Mouse (Mus musculus) thymus, adult 18-20 months (tissue): Measurements from ENCODE around the gene Aoc2.

Experiments used
- DNase-seq, 2 experiments: peaks; one replicate each; pipeline ENCODE4 v3.0.0; 2022; ENCODE audit warnings: mixed read lengths in 2 of 2

Gene Aoc2

GRCm38 (mm10) chr11:101324763-101325162 is at the start of gene Aoc2:
Gene Aoc2 (plus strand): TSS chr11:101325063.
- no peak for DNase-seq

GRCm38 (mm10) chr11:101275309-101275708 is 49.6 kb upstream of the Aoc2 start:
- no peak for DNase-seq

DNA sequence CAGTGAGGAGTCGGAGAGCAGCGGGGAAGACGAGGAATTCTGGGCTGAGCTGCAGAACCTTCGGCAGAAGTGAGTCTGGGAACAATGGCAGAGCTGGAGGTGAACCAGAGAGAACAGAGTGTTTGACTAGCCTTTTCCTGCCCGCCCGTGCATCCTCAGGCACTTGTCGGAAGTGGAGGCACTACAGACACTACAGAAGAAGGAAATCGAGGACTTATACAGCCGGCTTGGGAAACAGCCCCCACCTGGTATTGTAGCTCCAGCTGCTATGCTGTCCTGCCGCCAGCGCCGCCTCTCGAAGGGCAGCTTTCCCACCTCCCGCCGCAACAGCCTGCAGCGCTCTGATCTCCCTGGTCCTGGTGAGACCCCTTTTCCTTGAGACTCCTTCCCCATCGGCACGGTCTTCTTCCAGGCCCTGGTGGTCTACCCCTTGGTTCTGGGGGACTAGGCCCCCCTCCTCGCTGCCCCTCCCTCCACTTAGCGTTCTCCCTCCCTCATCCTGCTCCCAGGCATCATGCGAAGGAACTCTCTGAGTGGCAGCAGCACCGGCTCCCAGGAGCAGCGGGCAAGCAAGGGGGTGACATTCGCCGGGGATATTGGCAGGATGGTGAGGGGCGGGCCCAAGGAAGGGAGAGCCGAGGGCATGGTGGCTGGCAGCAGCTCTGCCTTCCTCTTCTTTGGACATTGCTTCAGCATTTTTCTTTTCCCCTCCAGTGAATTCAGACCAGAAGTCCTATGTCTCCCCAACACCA is 48.4 kb upstream of the Aoc2 start:
- DNase-seq = no peak

DNA sequence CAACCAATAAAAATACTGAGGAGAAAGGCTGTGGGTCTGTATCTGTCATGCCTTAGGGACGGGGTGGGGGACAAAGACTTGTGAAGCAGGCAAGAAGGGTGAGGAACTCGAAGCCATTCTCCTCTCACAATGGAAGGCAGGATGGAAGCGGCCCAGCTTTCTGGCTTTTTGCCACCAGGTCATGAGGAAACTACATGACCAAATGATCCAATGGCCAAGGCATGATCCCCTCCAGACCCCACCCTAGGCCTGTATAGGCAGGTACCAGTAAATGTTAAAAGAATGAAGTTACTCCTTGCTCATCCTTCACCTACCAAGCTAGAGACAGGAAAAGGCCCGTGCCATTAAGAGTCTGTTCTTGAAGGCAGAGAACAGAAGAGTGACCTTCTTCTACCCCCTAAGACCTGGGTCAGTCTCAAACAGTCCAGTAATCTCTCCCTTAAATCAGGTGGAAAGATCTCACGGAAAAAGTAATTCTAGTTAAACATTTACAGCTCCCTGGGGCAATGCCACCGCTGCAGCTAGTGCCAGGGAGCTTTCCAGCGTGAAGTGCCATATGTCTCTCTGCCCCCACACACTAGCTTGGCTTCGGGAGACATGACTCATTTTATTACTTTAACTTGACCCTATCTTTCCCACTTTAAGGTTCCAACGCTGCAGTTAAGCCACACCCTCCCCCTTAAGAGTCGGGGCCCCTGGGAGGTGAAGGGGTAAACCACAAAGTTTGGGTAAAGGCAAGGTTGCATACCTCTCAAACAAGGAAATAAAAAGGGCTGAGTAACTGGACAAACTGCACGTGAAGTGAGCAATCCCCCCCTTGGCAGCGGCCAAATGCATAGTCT is 47.3 kb upstream of the Aoc2 start:
- no peak for DNase-seq

DNA sequence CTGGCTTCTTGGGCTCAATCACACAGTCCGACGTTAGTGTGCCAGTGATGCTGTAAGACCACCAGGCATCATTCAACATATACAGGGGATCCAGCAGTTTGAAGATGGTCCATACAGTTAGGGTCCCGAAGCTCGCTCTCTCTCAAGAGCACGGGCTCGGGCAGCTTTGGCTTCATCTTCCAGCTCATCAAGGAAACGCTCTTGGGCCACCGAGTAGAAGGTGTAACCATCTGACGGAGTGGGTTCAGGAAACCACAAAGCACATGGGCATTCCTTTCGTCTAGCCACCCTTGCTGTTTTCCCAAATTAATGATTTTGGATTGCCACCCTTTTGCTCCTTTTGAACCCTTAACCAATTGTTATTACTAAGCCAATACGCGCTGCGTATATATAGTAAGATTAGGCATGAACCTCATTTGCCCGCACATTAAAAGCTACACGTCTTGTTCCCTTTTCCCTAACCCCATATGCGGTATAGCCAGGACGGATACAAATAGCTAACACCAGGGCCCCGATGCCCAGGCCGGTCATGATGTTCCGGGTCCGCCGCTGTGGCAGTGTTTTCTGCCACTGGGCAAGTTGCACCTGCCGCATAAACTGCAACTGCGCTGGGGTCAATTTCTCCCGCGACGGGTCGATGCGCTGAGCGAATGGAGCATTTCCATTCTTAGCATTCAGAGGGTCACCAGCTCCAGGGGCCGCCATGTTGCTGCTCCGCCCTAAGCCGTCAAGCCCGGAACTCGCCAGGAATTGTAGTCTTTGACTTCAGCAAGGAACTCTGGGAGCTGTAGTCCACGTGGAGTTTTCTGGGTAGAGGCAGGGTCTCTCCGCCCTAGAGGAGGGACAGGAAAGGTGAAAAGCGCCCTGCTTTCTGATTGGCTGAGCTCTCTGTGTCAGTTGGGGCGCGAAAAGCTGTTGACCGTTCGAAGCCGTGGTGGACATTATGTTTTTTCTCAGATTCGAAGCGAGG is 46.4 kb upstream of the Aoc2 start, which contains the start of the genes Cntd1 and Coa3:
Gene Cntd1, plus strand, starts transcription at position 790 of the 970 bp plus-strand sequence.
Gene Coa3, minus strand, starts transcription at position 892 of the 970 bp plus-strand sequence.
- peak; percentile 70 to 85 for DNase-seq

DNA sequence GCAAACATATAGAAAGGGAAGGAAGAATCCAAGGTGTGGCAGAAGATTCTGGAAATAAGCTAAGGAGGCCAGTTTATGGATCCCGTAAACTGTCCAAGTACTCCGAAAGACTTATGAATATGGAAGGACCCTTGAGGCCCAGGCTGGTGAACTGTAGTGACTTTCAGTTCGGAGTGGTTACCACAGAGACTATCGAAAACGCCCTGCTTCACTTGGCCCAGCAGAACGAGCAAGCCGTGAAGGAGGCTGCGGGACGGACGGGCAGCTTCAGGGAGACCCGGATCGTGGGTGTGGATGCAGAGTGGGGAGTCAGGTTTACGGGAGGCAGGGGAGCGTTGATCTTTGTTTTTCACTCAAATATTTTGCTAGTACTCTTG is 45.7 kb upstream of the Aoc2 start:
- DNase-seq = no peak

DNA sequence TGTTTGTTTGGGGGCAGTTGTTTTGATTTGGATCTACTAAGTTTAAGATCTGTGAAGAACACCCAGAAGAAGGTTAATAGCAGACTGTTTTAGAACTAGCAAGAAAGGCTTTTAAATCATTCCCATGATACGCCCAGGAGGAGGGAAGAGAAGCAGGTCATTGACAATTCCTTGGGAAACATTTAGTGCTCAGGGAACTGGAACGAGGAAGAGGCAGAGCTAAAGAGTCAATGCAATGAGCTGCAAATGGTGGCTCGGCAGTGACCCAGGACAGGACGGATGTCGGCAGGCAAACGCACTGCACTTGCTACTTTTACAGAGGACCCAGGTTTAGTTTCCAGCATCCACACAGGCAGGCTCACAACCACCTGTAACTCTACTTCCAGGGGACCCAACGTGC is 44.0 kb upstream of the Aoc2 start:
- no peak for DNase-seq

DNA sequence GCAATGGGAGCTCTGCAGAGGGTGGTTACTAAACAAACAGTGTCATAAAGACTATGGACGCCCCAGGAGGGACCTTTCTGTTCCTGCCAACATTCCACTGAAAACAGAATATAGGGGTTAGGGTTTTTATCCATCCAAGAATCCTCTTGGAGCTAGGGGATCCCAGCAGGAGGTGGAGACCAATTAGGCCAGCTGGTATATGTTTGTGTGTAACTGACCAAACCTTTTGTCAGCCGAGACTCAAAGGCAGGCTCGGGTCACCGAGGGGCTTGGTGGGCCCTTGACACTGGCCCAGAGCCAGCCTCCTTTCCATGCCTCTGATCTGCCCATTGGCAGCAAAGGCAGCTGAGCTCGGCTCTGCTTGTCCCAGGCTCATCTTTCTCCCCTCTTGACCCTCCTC is 42.0 kb upstream of the Aoc2 start:
- no peak for DNase-seq

- no peak for DNase-seq
These were observed 41.1 kb upstream of the Aoc2 start for GRCm38 (mm10) chr11:101283805-101284204.

- no peak for DNase-seq
These were observed 37.6 kb upstream of the Aoc2 start for GRCm38 (mm10) chr11:101287306-101287705.

DNA sequence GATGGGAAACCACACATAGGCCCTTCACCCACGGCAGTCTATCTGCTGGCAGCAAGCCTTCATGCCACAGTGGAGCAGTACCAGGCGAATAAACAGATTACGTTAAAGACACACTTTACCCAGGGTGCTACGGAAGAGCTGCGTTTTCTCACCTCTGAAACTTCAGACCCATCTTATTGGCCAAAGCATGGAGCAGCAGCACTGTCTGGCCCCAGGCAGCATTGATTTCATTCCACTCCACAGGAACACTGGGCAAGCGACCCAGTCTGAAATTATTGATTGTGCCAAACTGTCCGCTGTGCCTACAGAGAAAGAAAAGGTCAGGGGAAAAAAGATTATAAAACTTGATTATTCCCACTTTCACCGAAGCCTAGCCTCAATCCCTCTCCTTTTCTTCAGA is 33.6 kb upstream of the Aoc2 start:
- no peak for DNase-seq

DNA sequence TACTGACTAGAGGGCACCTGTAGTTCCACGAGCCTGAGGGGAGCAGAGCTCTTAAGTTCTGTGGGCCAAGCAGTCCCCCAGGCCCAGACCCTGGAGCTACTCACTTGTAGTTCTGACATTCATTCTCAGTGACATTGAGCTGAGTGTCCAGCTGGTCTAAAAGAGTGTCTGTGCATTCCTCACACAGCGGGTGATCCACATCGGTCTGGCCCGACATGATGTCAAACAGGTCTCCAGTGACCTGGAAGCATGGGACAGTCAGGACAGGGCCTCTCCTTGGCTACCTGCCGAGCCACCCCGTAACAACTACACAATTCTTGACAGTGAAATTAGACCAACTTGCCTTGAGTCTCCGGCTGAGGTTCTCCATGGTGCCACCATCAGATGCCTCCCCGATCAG is 29.7 kb upstream of the Aoc2 start:
- no peak for DNase-seq

- DNase-seq = no peak
These were observed 24.0 kb upstream of the Aoc2 start for GRCm38 (mm10) chr11:101300881-101301280.

DNA sequence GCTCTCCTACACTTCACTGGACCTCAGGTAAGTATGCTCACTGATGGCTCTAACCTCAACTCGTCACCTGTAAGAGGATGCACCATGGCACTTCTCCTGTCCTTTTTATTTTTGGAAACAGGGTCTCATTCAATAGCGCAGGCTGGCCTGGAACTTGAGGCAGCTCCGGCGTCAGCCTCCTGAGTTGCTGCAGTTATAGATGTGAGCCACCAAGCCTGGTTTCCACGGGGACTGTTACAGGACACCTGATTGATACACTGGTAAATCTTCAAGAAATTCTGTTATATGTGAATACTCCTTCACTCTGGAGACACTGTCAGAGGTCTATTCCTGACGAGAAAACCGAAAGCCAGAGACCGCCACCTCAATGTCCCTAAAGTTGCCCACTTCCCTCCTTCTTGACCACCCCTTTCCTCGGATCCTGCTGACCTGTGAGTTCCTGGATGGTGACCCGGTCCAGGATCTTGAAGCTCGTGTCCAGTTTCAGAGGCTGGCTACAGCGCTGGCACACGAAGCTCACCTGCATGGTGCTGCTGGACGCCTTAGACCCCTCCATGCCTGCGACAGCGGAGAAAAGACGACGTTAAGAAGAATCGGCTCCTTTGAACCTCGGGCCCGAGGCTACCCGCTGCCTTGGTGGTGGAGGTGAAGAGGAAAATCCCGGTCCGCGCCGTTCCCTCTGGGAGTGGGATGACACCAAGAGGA is 23.4 kb upstream of the Aoc2 start:
- DNase-seq = no peak

DNA sequence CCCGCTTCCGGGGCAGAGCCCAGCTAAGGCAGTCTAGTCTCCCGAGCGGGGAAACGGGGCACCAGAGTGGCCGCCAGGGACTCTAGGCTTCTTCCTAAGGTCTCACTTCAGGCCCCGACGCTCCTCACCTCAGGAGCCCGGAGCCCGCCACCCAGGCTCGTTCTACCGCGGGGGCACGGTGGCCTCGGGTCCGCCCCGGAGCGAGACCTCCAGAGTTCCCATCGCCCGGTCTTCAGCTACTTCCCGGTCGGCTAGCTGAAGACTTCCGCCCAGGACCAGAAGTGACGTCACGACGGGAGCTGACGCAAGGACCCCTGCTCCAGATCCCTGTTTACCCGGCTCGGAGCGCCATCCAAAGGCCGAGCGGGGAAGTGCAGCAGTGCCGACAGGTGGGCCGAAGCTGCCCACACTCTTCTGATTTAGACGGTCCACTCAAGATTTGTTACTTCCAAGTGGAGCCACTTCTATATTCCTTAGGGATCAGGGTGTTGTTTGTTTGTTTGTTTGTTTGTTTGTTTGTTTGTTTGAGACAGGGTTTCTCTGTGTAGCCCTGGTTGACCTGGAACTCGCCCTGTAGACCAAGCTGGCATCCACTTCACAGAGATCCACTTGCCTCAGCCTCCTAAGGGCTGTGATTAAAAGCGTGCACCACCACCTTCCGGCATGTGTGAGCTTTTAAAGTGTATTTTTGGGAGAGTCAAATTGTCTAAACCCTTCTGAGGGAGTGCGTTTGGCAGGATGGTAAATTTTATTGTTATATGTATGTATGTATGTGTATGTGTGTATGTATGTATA is 22.7 kb upstream of the Aoc2 start, which contains the start of gene Becn1:
Gene Becn1, minus strand, starts transcription at position 283 of the 795 bp plus-strand sequence.
- DNase-seq = peak; percentile 77 to 85

GRCm38 (mm10) chr11:101307744-101308143 is 17.1 kb upstream of the Aoc2 start:
- DNase-seq = no peak

- DNase-seq = no peak
These were observed 13.8 kb upstream of the Aoc2 start for GRCm38 (mm10) chr11:101311083-101311482.

- DNase-seq = no peak
These were observed 12.7 kb upstream of the Aoc2 start for GRCm38 (mm10) chr11:101312150-101312549.

GRCm38 (mm10) chr11:101314567-101314966 is 10.3 kb upstream of the Aoc2 start:
- no peak for DNase-seq

- DNase-seq = no peak
These were observed 9.7 kb upstream of the Aoc2 start for GRCm38 (mm10) chr11:101315082-101315650.
